Mouse (Mus musculus): ENCODE results near the gene Cox4i2.

- TF ChIP-seq POLR2A (IDR thresholded peaks at IDR 0.05; ENCODE audit: control insufficient read depth, low read depth, low read length) (no peak), CTCF (IDR thresholded peaks at IDR 0.05; ENCODE audit: control insufficient read depth, insufficient read depth, insufficient replicate concordance, low read depth, low read length) (no peak)
Measured at GRCm38 (mm10) chr2:152800762-152801113, 46.8 kb downstream of the Cox4i2 start.
